ENCODE assay signal across 8 mouse cellular contexts in genomic region chr11:78114676-78115366, GRCm38 (mm10). TPM values are rescaled to one million over a fixed set of nuclear protein-coding genes. Genes with fewer than 3 reads are reported as not detected.
DNase-seq lines count a peak whose midpoint lies in the region; ATAC-seq and TF ChIP-seq lines count a peak whose summit lies in the region.

No protein-coding gene starts in this region.

- WGBS in heart, embryonic 11.5 days (ENCODE audit: insufficient replicate concordance) = 11% methylated on average over 19 of the region's 19 CpGs
- WGBS in forebrain, postnatal 0 days = 9% methylated on average over 19 of the region's 19 CpGs
- 15% methylated on average over 19 of the region's 19 CpGs for WGBS in midbrain, embryonic 10.5 days

- no peak for DNase-seq in heart, adult 9 months (ENCODE audit: low spot score in 2 of 2)
- DNase-seq in forebrain, postnatal 0 days = no peak
- DNase-seq in midbrain, embryonic 10.5 days (ENCODE audit: low spot score) = no peak
- no peak for DNase-seq in adrenal gland, postnatal 4 days (ENCODE audit: low spot score in 2 of 2)
- no peak for DNase-seq in urinary bladder, postnatal 36 days (ENCODE audit: low spot score in 2 of 2)
- DNase-seq in lung, postnatal 4 days = no peak

- no peaks in the 10 kb centered on the region; the same call in 1 of the 2 replicates for H3K36me3 ChIP-seq in heart, embryonic 11.5 days (ENCODE audit: control insufficient read depth, insufficient read depth, low read length)
- no peaks in the 10 kb centered on the region for H3K36me3 ChIP-seq in E14TG2a.4 (ENCODE audit: insufficient read depth, low read length)
- no peaks in the 10 kb centered on the region for H3K36me3 ChIP-seq in forebrain, postnatal 0 days (ENCODE audit: insufficient read depth)
- H3K36me3 ChIP-seq in midbrain, embryonic 10.5 days = no peaks in the 10 kb centered on the region

- no peak for TF ChIP-seq CTCF in E14TG2a.4 (conservative IDR thresholded peaks at IDR 0.05; ENCODE audit: low read length)
- TF ChIP-seq CTCF in forebrain, postnatal 0 days (IDR thresholded peaks at IDR 0.05; ENCODE audit: low read depth) = no peak

- no peaks in the 10 kb centered on the region for H3K9me3 ChIP-seq in heart, embryonic 11.5 days (replicated peaks; ENCODE audit: control insufficient read depth, low read length)
- no peaks in the 10 kb centered on the region for H3K9me3 ChIP-seq in E14TG2a.4 (ENCODE audit: low read length)
- no peaks in the 10 kb centered on the region for H3K9me3 ChIP-seq in forebrain, postnatal 0 days (ENCODE audit: low read length)
- no peaks in the 10 kb centered on the region for H3K9me3 ChIP-seq in midbrain, embryonic 10.5 days (replicated peaks)

- H3K27ac ChIP-seq in heart, embryonic 11.5 days (ENCODE audit: low read depth, low read length) = peak overlapping the region; percentile 78
- H3K27ac ChIP-seq in forebrain, postnatal 0 days (ENCODE audit: low read depth, low read length) = peak overlapping the region; percentile 78
- peak overlapping the region; percentile 97 for H3K27ac ChIP-seq in midbrain, embryonic 10.5 days (replicated peaks)

- H3K4me3 ChIP-seq in heart, embryonic 11.5 days (ENCODE audit: low read depth, low read length) = peak overlapping the region; percentile 72
- peak overlapping the region; percentile 83 for H3K4me3 ChIP-seq in E14TG2a.4 (replicated peaks; ENCODE audit: low read length)
- peak overlapping the region; percentile 68 for H3K4me3 ChIP-seq in forebrain, postnatal 0 days (ENCODE audit: low read depth, low read length)
- H3K4me3 ChIP-seq in midbrain, embryonic 10.5 days = peak overlapping the region; percentile 75

- H3K4me2 ChIP-seq in heart, embryonic 11.5 days = peak overlapping the region; percentile 69
- peak overlapping the region; percentile 68 for H3K4me2 ChIP-seq in forebrain, postnatal 0 days (ENCODE audit: low read depth)

- peak overlapping the region; percentile 77 for H3K9ac ChIP-seq in heart, embryonic 11.5 days (ENCODE audit: low read depth, low read length)
- peak overlapping the region; percentile 63 for H3K9ac ChIP-seq in forebrain, postnatal 0 days

- H3K4me1 ChIP-seq in heart, embryonic 11.5 days (ENCODE audit: control insufficient read depth, insufficient read depth, low read length) = peaks cover 42% of the 10 kb centered on the region
- H3K4me1 ChIP-seq in E14TG2a.4 (replicated peaks; ENCODE audit: low read depth, low read length) = peaks cover 37% of the 10 kb centered on the region
- H3K4me1 ChIP-seq in forebrain, postnatal 0 days (ENCODE audit: insufficient read depth) = peaks cover 34% of the 10 kb centered on the region
- peaks cover 40% of the 10 kb centered on the region for H3K4me1 ChIP-seq in midbrain, embryonic 10.5 days

- no peaks in the 10 kb centered on the region for H3K27me3 ChIP-seq in heart, embryonic 11.5 days (ENCODE audit: control insufficient read depth, insufficient read depth, low read length)
- no peaks in the 10 kb centered on the region for H3K27me3 ChIP-seq in E14TG2a.4 (ENCODE audit: insufficient read depth, low read length)
- no peaks in the 10 kb centered on the region for H3K27me3 ChIP-seq in forebrain, postnatal 0 days (ENCODE audit: insufficient read depth, low read length)
- H3K27me3 ChIP-seq in midbrain, embryonic 10.5 days (ENCODE audit: low read depth, poor library complexity, severe bottlenecking) = no peaks in the 10 kb centered on the region

- ATAC-seq in heart, embryonic 11.5 days (replicated peaks; ENCODE audit: insufficient number of reproducible peaks, low FRiP score, low TSS enrichment) = no peak
- no peak for ATAC-seq in forebrain, postnatal 0 days

RNA-seq across cellular contexts. Expression of gene Fam222b, which starts 20.4 kb away (rescaled TPM):
- 22.4 and 26.9 TPM in 2 replicates for polyA plus RNA-seq in heart, embryonic 11.5 days (2014; fragmentation: Nextera tagmentation; extraction: Ambion mirVana)
- total RNA-seq in forebrain, postnatal 0 days (2014; rRNA removed) = 17.4 and 24.6 TPM in 2 replicates
- 21.9 and 24.0 TPM in 2 replicates for polyA plus RNA-seq in forebrain, postnatal 0 days (2015; fragmentation: Nextera tagmentation; extraction: Ambion mirVana)
- 27.6 and 32.8 TPM in 2 replicates for polyA plus RNA-seq in midbrain, embryonic 10.5 days (2016; fragmentation: Nextera tagmentation; extraction: Ambion mirVana)
- 10 to 100 TPM; 20.3 to 22.1 TPM for total RNA-seq in adrenal gland, postnatal 4 days (2021)

RNA-seq across cellular contexts. Expression of gene Eral1, which starts 34.6 kb away (rescaled TPM):
- polyA plus RNA-seq in heart, embryonic 11.5 days (2014; fragmentation: Nextera tagmentation; extraction: Ambion mirVana) = 25.6 and 27.0 TPM in 2 replicates
- 27.4 and 30.3 TPM in 2 replicates for total RNA-seq in forebrain, postnatal 0 days (2014; rRNA removed)
- polyA plus RNA-seq in forebrain, postnatal 0 days (2015; fragmentation: Nextera tagmentation; extraction: Ambion mirVana) = 25.5 and 26.7 TPM in 2 replicates
- polyA plus RNA-seq in midbrain, embryonic 10.5 days (2016; fragmentation: Nextera tagmentation; extraction: Ambion mirVana) = 39.3 and 39.7 TPM in 2 replicates
- total RNA-seq in adrenal gland, postnatal 4 days (2021) = 10 to 100 TPM; 32.1 to 32.9 TPM

RNA-seq across cellular contexts. Expression of gene Traf4, which starts 50.6 kb away (rescaled TPM):
- polyA plus RNA-seq in heart, embryonic 11.5 days (2014; fragmentation: Nextera tagmentation; extraction: Ambion mirVana) = 34.2 and 38.4 TPM in 2 replicates
- total RNA-seq in forebrain, postnatal 0 days (2014; rRNA removed) = 99.0 and 107 TPM in 2 replicates
- polyA plus RNA-seq in forebrain, postnatal 0 days (2015; fragmentation: Nextera tagmentation; extraction: Ambion mirVana) = 104 and 131 TPM in 2 replicates
- polyA plus RNA-seq in midbrain, embryonic 10.5 days (2016; fragmentation: Nextera tagmentation; extraction: Ambion mirVana) = 96.3 and 109 TPM in 2 replicates
- total RNA-seq in adrenal gland, postnatal 4 days (2021) = 10 to 100 TPM; 42.7 to 46.5 TPM
